Comparison of ENCODE assay signal across 11 mouse cellular contexts in genomic region chr3:148462791-148463190, GRCm38 (mm10).
DNase-seq lines count a peak whose midpoint lies in the region.
"Had no signal": no experiment of that assay in that cellular context is flagged by ENCODE, and none has a peak within 500 bp of the region (broad histone marks: within the 10 kb centered on the region; RNA-seq: fewer than 3 reads in every experiment).

No protein-coding gene starts in this region.

- peak; percentile 16 for DNase-seq in layer of hippocampus, adult 11-12 months (ENCODE audit: low spot score)
- no peak for DNase-seq in layer of hippocampus, adult 9-10 months (ENCODE audit: low spot score)
- DNase-seq in right cerebral cortex, adult 2 months (ENCODE audit: low spot score in 2 of 2) = peak; percentile 4 to 9
- DNase-seq in right cerebral cortex, postnatal 36 days (ENCODE audit: low spot score in 2 of 2) = no peak
- peak; percentile 15 to 18 for DNase-seq in layer of hippocampus, postnatal 10 days (ENCODE audit: low spot score in 2 of 2)
- no peak for DNase-seq in thymus, postnatal 0 days (ENCODE audit: low spot score)
- no peak for DNase-seq in MN1 (ENCODE audit: low spot score)
- DNase-seq: adrenal gland, postnatal 10 days; cerebellum, adult 9-10 months; kidney, postnatal 10 days; lung, postnatal 14 days had no signal

Comparison
In these comparisons a context has a peak if more than half of its experiments do, and no peak if none do; other contexts are left out.
1. DNase-seq: peak in layer of hippocampus, adult 11-12 months (single experiment), right cerebral cortex, adult 2 months (2 of 2) and layer of hippocampus, postnatal 10 days (2 of 2); none in layer of hippocampus, adult 9-10 months (single experiment), right cerebral cortex, postnatal 36 days (0 of 2), thymus, postnatal 0 days (single experiment) and MN1 (single experiment).